Mouse (Mus musculus): ENCODE measurements around the gene Foxred1.

- TF ChIP-seq CTCF (IDR thresholded peaks at IDR 0.05; ENCODE audit: low read depth) (no peak), EP300 (IDR thresholded peaks at IDR 0.05; ENCODE audit: low read depth) (no peak)
Observed at GRCm38 (mm10) chr9:35186430-35186829, 24.4 kb downstream of the Foxred1 start.

All from liver, embryonic 14.5 days (tissue).